Mouse (Mus musculus) forebrain, embryonic 13.5 days (tissue): ENCODE measurements around the gene Dyrk2. TPM values are rescaled to one million over a fixed set of nuclear protein-coding genes. Genes with fewer than 3 reads are reported as not detected.

ENCODE experiments used
- ATAC-seq: fragments of 200-750 bp; cut with Nextera tagmentation; 2 replicates; pipeline ENCODE4 v1.8.0; 2017
- H3K27ac ChIP-seq: fragments of 300-500 bp; sonication (generic); 2 replicates; pipeline ENCODE4 v1.5.1; 2015; ENCODE audit warnings: inconsistent platforms, mild to moderate bottlenecking, moderate library complexity
- H3K27me3 ChIP-seq: fragments of 300-500 bp; sonication (generic); 2 replicates; pipeline ENCODE4 v1.6.1; 2015; ENCODE audit warnings: mild to moderate bottlenecking, inconsistent platforms
- H3K36me3 ChIP-seq: fragments of 300-500 bp; sonication (generic); 2 replicates; pipeline ENCODE4 v1.6.1; 2015; ENCODE audit warnings: mild to moderate bottlenecking, inconsistent platforms; ENCODE audit not compliant: poor library complexity, severe bottlenecking
- H3K4me1 ChIP-seq: fragments of 300-500 bp; sonication (generic); 2 replicates; pipeline ENCODE4 v1.6.1; 2015; ENCODE audit warnings: inconsistent platforms
- H3K4me2 ChIP-seq: fragments of 300-500 bp; sonication (generic); 2 replicates; pipeline ENCODE4 v1.6.1; 2015; ENCODE audit warnings: inconsistent platforms, mild to moderate bottlenecking, moderate library complexity
- H3K4me3 ChIP-seq: fragments of 300-500 bp; sonication (generic); 2 replicates; pipeline ENCODE4 v1.5.1; 2015; ENCODE audit warnings: mild to moderate bottlenecking, inconsistent platforms
- H3K9ac ChIP-seq: fragments of 300-500 bp; sonication (generic); 2 replicates; pipeline ENCODE4 v1.6.1; 2015; ENCODE audit warnings: mild to moderate bottlenecking, inconsistent platforms
- H3K9me3 ChIP-seq: fragments of 300-500 bp; sonication (generic); replicated peaks from 2 replicates; pipeline ENCODE4 v1.6.1; 2016; ENCODE audit warnings: inconsistent platforms
- WGBS: fragments of 180-500 bp; shearing (Covaris S2); methylation state at CpG from one replicate; pipeline ENCODE4 v1.1.7; 2015; 5-methylcytosine and 5-hydroxymethylcytosine counted together
- polyA plus RNA-seq: library from polyadenylated mRNA; unstranded; fragments of >200 nt; fragmentation: Nextera tagmentation; extraction: Ambion mirVana; gene quantifications from 2 replicates; pipeline ENCODE4 v1.2.1, GENCODE M21; 2015

Gene Dyrk2
- polyA plus RNA-seq, 1 experiment from 2014 or later = 11.3 TPM

- H3K27ac ChIP-seq = no peak overlapping the region
- no peak overlapping the region for H3K4me2 ChIP-seq
- no peaks in the 10 kb centered on the region for H3K9me3 ChIP-seq
- WGBS = 80% methylated on average over 8 of the region's 8 CpGs
- no peak overlapping the region for H3K4me3 ChIP-seq
- H3K9ac ChIP-seq = no peak overlapping the region
- no peaks in the 10 kb centered on the region for H3K27me3 ChIP-seq
- no peak for ATAC-seq
- H3K4me1 ChIP-seq = no peaks in the 10 kb centered on the region
- no peaks in the 10 kb centered on the region for H3K36me3 ChIP-seq
Measured at GRCm38 (mm10) chr10:118837636-118838035, 32.4 kb downstream of the Dyrk2 start.

DNA sequence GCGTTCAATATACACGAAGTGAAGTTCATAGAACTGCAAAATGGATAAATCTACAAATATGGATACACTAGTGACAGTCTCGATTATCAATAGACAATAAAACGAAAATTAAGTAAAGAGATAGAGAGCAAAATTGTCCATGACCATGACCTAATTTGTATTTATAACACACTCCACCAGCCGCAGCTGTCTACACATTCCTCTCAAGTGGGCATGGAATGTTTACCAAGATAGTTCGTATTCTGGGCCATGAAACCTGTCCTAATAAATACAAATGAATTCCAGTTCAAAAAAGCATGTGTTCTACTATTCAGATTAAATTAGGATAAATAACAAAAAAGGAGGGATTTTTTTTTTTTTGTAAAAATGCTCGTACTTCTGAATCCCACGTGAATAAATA, 38.8 kb downstream of the Dyrk2 start:
- no peak for ATAC-seq
- H3K4me2 ChIP-seq = no peak overlapping the region

DNA sequence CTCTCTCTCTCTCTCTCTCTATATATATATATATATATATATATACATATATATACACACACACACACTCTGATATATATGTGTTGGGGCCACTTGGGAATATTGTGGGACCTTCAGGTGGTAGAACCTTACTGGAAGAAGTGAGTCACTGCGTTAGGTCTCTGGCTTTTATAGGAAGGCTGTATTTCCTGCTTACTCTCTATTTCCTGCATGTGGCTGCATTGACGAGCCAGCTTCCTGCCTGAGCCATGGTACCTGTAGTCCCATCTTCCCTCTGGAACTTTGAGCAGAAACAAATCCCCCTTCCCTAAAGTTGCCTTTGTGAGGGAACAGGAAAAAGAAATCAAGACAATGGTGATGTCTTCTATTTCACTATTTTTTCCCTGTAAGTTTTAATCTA, 40.4 kb downstream of the Dyrk2 start:
- Histone ChIP-seq H3K4me2 (no peak overlapping the region), H3K4me3 (no peak overlapping the region), H3K9me3 (no peaks in the 10 kb centered on the region), H3K36me3 (no peaks in the 10 kb centered on the region), H3K4me1 (no peaks in the 10 kb centered on the region), H3K9ac (no peak overlapping the region), H3K27ac (no peak overlapping the region), H3K27me3 (no peaks in the 10 kb centered on the region)
- WGBS = 89% methylated on average over 2 of the region's 2 CpGs
- no peak for ATAC-seq

More for the DNA sequence above, 38.8 kb downstream of the Dyrk2 start:
- WGBS = 81% methylated on average over 8 of the region's 8 CpGs
- H3K27ac ChIP-seq = no peak overlapping the region
- no peaks in the 10 kb centered on the region for H3K36me3 ChIP-seq
- no peaks in the 10 kb centered on the region for H3K27me3 ChIP-seq
- H3K4me1 ChIP-seq = no peaks in the 10 kb centered on the region
- H3K4me3 ChIP-seq = no peak overlapping the region
- no peaks in the 10 kb centered on the region for H3K9me3 ChIP-seq
- H3K9ac ChIP-seq = no peak overlapping the region

DNA sequence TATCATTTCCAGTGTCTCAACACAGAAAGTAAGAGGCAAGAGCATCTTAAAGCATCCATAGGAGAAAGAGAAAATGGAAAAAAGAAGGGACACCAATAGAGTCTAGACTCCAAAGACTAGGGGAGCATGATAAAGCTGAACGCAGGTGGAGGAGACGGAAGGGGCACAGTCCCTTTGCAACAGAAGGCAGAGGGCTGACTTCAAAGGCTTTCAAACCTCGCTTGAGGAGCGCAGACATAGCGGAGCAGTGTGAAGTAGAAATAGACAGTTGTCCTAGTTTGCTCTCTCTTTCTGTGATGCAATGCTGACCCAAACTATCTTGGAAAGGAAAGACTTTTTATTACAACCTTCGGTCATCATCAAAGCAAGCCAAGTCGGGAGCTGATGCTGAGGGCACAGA, 42.9 kb downstream of the Dyrk2 start:
- Histone ChIP-seq H3K27ac (no peak overlapping the region), H3K4me2 (no peak overlapping the region), H3K9ac (no peak overlapping the region), H3K27me3 (no peaks in the 10 kb centered on the region), H3K4me3 (no peak overlapping the region), H3K9me3 (no peaks in the 10 kb centered on the region), H3K4me1 (no peaks in the 10 kb centered on the region), H3K36me3 (no peaks in the 10 kb centered on the region)
- no peak for ATAC-seq
- WGBS = 96% methylated on average over 7 of the region's 7 CpGs

GRCm38 (mm10) chr10:118824830-118825229, 45.2 kb downstream of the Dyrk2 start:
- Histone ChIP-seq H3K27ac (no peak overlapping the region), H3K27me3 (no peaks in the 10 kb centered on the region), H3K4me3 (no peak overlapping the region), H3K9ac (no peak overlapping the region), H3K36me3 (no peaks in the 10 kb centered on the region), H3K4me1 (0 out of 2 replicates have a peak, but pooled peaks cover 5% of the 10 kb centered on the region), H3K9me3 (no peaks in the 10 kb centered on the region), H3K4me2 (no peak overlapping the region)
- 77% methylated on average over 8 of the region's 8 CpGs for WGBS
- ATAC-seq = peak; percentile 84

- 0 out of 2 replicates have a peak, but pooled peaks cover 5% of the 10 kb centered on the region for H3K4me1 ChIP-seq
- H3K27ac ChIP-seq = no peak overlapping the region
- ATAC-seq = peak; percentile 95
- no peaks in the 10 kb centered on the region for H3K36me3 ChIP-seq
- no peak overlapping the region for H3K9ac ChIP-seq
- H3K9me3 ChIP-seq = no peaks in the 10 kb centered on the region
- H3K4me2 ChIP-seq = no peak overlapping the region
- H3K27me3 ChIP-seq = no peaks in the 10 kb centered on the region
- no peak overlapping the region for H3K4me3 ChIP-seq
- 42% methylated on average over 7 of the region's 7 CpGs for WGBS
Measured at GRCm38 (mm10) chr10:118820901-118821300, 49.1 kb downstream of the Dyrk2 start.

DNA sequence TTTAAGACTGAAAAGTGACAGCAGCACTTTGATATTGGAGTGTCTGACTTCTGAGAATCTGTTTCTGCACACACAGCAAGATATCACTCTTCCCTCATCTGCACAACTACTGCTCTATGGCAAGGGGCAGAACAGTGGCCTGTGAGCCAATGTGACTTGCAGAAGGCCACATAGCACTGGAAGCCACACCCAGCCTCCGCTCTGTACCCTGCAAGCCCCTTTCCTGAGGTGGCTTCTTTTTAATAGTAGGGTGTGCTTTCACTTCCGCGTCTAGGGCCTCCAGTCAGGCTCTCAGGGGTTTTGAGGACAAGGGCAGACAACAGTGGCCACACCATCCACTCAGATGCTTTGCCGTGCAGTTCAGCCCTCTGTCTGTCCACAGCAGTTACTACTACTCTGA, 50.2 kb downstream of the Dyrk2 start:
- Histone ChIP-seq H3K4me2 (no peak overlapping the region), H3K9me3 (no peaks in the 10 kb centered on the region), H3K27me3 (no peaks in the 10 kb centered on the region), H3K4me1 (0 out of 2 replicates have a peak, but pooled peaks cover 5% of the 10 kb centered on the region), H3K9ac (no peak overlapping the region), H3K36me3 (no peaks in the 10 kb centered on the region), H3K4me3 (no peak overlapping the region), H3K27ac (peak overlapping the region; percentile 59)
- 82% methylated on average over 4 of the region's 4 CpGs for WGBS
- ATAC-seq = no peak

- no peaks in the 10 kb centered on the region for H3K36me3 ChIP-seq
- ATAC-seq = no peak
- no peaks in the 10 kb centered on the region for H3K27me3 ChIP-seq
- no peaks in the 10 kb centered on the region for H3K9me3 ChIP-seq
- no peak overlapping the region for H3K27ac ChIP-seq
- WGBS = 90% methylated on average over 6 of the region's 6 CpGs
- H3K9ac ChIP-seq = no peak overlapping the region
- H3K4me2 ChIP-seq = no peak overlapping the region
- no peak overlapping the region for H3K4me3 ChIP-seq
- 0 out of 2 replicates have a peak, but pooled peaks cover 5% of the 10 kb centered on the region for H3K4me1 ChIP-seq
Measured at GRCm38 (mm10) chr10:118817089-118817488, 52.9 kb downstream of the Dyrk2 start.

DNA sequence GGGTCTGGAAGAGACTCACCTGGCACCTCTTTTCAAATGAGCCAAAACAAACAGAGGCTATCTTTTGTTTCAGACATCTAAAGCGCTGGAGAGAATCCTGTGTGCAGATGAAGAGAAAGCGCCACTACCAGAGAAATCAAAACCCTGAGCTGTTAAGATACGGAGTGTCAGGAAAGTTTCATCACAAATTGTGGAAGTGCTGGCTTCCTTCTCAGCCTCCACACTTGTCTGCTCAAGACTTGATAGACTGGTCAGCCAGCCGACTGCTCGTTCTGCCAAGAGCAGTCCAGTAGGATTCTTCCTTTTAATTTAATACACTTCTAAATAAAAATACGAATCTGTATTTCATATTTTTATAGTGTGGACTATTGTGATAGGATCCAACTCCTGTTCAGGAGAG, 58.1 kb downstream of the Dyrk2 start:
- WGBS = 88% methylated on average over 6 of the region's 6 CpGs
- H3K27ac ChIP-seq = no peak overlapping the region
- H3K4me3 ChIP-seq = no peak overlapping the region

DNA sequence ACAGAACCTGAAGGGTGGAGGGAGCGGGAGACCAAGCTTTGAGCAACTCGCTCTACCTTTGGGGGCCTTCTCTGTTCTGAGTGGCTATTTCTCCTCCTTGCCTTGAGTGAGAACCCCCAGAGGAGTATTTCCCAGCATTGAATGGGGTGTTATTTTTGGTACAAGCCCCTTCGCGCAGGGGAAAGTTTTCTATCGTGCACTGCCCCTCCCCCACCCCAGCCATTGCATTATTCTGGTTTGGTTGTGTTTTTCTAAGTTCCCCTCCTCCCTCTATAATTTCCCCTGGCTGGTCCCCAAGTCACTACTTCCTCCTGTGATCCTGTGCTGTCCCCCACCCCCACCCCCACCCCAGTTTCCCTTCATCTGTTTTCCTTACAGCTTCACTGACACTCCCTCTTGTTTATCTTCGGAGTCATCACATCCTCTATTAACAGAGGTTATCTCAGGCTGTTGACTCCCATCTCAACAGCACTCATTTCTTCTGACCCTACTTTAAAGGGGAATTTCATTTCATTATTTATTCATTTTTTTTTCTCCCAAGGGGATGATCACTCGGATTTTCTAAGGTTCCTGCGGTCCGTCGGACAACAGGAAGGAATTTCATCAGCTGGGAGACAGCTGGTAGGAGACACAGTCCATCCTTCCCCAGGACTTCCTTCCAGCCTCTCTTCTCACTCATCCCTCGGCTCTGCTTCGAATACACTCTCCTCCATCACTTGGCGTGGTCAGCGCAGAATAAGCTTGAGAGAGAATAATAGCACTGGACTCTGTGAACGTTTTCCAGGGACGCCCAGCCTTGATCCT, 58.9 kb downstream of the Dyrk2 start:
- Histone ChIP-seq H3K9me3 (no peaks in the 10 kb centered on the region), H3K27me3 (no peaks in the 10 kb centered on the region), H3K36me3 (no peaks in the 10 kb centered on the region), H3K4me2 (no peak overlapping the region), H3K4me3 (no peak overlapping the region), H3K9ac (no peak overlapping the region), H3K4me1 (0 out of 2 replicates have a peak, but pooled peaks cover 3% of the 10 kb centered on the region), H3K27ac (no peak overlapping the region)
- no peak for ATAC-seq
- 79% methylated on average over 16 of the region's 16 CpGs for WGBS

More for the DNA sequence above, 58.1 kb downstream of the Dyrk2 start:
- no peak overlapping the region for H3K4me2 ChIP-seq
- no peaks in the 10 kb centered on the region for H3K9me3 ChIP-seq
- H3K36me3 ChIP-seq = no peaks in the 10 kb centered on the region
- ATAC-seq = no peak
- 0 out of 2 replicates have a peak, but pooled peaks cover 3% of the 10 kb centered on the region for H3K4me1 ChIP-seq
- H3K27me3 ChIP-seq = no peaks in the 10 kb centered on the region
- H3K9ac ChIP-seq = no peak overlapping the region
